Mouse (Mus musculus) liver (tissue): Measurements from ENCODE around the gene Abca13.
A peak's percentile ranks its signal among the peaks of the same experiment; 100 is the strongest.
"Not testable (repeated sequence)": the region's sequence is repeated elsewhere in the genome, so short reads cannot be mapped to it uniquely, and the experiment has no call there.

Experiments
- DNase-seq: peaks from one replicate; pipeline ENCODE4 v3.0.0-alpha.2; 2020; ENCODE audit warnings: mixed read lengths

Gene Abca13

DNA sequence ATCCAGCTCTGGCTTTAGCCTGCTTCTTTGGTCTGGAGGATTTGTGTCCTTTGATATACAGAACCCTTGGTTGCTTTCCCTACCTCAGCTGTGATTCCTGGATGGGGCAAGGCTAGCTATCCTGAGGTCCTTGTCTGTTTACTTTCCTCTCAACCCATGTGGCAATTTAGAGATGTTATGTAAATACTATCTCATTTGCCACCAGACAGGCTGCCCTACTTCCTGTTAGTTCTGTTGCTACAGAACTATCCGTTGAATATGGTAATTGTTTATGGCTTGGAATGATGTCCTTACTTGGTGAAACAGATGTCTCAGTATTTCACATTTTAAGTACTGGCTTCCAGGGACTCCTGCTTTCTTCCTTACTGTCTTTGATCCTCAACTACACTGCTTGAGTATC lies 107.9 kb downstream of the Abca13 start:
- no peak for DNase-seq

DNA sequence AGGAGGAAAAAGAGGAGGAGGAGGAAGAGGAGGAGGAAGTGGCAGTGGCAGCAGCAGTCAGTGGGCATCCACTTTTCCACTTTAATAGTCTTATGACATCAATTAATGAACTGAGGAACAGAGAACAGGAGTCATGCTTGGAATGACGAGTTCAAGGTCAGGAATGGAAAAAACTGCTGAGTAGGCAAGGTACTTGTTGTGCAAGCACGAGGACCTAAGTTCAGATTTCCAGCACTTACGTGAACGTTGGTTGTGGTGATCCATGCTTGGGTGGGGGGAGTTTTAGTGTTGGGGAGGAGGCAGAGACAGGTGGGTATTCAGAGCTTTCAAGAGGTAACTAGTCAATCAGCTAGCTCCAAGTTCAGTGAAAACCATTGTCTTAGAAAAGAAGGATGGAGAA lies 113.7 kb downstream of the Abca13 start:
- DNase-seq, result no peak

DNA sequence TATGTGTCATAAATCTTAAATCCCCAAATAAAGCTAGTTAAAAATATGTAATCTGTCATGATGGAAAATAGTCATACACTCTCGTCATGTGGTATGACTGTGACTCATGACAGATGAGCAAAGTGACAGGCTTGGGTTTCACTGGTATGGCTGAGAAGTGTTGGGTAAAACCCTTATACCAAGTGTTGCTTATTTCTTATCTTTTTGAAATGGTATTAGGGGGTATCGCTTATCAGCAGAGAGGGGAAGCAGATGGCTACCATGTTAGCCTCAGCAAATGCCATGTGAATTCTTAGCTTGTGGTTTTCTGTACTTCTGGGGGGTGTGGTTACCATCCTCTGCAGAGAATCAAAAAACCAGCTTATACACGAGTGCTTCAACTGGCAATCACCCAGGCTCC lies 124.8 kb downstream of the Abca13 start:
- DNase-seq, result no peak

DNA sequence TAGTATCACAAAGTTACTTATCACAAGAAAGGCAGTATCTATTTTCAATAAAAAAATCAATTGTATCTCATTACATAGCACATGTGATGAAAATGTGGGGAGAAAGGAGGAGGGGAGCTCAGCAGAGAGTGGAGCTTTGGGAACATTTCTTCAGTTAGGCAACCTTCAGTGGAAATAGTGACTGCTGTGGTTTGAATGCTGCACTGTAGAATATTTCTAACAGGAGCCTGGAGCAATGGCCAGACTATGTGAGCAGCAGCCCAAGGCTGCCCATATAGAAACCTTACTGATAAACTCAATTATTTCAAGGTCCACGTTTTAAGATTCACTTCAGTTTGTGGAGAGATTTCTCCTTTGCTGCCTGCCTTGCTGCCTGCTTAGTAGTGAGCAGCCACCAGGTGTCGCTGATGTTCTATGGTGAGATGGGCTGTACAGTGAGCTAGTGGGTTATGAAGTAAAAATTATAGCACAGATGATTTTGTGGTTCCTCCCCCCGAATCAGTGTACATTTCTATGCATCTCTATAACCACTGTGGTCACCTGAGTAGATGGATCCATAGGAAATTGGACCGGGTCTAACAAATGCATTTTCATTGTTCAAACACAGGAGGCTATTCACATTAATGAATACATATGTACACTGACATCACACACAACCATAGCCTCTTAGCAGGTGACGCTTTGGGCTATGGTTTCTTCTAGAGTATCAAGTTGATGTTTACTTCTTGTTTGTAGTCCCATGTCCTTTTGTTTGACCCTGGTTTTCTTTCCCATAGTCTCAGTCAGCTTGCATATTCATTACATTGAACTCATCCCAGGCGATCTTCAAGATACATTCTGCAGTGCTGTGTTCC lies 125.6 kb downstream of the Abca13 start:
- DNase-seq, result peak; percentile 61

DNA sequence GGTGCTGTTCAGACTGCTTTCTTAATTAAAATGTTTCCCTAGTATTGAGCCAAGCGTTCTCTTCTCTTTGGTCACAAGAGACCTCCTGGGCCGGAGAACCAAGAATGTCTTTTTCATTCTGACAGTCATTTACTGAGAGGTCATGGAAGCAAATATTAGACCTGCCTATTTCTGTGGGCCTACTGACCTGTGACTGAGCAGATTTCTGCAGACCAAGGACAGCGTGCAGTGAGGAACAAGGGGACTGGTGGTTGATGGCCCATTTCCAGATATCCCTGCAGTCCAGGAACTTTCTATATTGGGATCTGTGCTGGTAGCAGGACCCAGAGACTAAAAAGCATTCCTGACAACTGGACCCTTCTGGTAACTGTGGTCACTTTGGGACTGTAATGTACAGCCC lies 146.4 kb downstream of the Abca13 start:
- no peak for DNase-seq

DNA sequence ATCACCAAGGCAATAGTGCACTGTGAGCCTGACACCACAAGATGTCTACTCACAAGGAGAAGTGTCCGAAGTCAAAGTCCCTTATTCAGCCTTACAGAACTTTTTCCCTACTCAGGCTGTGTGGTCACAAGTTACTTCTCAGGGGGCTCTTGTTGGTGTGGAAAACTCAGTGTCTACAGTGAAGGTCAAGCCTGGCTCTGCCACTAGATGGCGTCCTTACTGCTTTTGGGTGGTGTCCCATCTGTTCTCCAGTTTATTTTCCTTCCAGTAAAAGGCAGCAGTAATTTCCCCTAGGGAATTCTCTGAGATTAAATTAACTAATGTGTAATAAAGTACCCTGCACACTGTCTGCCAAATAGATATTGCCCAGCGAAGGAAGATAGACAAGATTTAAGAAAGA lies 156.0 kb downstream of the Abca13 start:
- DNase-seq, result peak; percentile 7

DNA sequence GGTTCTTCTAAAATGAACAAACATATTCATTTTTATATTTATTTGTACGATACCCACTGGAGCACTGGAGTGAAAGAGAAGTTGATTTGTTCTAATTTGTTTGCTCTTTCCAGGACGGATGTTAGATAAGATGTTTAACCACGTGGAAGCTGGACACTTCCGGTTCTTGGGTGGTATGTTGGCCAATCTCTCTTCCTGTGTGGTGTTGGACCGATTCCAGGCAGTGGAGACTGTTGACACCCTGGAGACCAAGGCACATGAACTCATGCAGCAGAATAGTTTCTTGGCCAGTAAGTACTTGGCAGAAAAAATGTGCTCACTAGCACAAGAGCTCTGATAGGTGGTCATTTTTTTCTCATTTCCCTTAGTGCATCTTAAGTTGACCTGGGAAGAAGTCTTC lies 181.4 kb downstream of the Abca13 start:
- peak; percentile 4 for DNase-seq

DNA sequence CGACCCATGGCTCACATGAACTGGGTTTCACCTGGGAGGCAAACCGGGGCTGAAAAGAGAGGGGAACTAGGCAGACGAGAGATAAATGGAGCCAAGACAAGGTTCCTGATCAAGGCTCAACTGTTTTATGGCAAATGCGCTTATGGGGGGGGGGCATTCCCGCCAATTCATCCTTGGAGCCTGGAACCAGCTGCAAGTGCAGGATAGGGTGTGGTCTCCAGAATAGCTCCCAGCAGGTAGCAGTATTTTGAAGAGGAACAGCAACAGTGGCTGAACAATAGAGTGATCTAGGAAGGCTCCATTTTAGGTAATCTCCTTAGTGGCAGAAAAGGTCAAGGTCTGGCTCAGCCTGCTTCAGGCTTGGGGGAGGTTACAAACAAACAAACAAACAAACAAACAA lies 182.7 kb downstream of the Abca13 start:
- not testable (repeated sequence) for DNase-seq

DNA sequence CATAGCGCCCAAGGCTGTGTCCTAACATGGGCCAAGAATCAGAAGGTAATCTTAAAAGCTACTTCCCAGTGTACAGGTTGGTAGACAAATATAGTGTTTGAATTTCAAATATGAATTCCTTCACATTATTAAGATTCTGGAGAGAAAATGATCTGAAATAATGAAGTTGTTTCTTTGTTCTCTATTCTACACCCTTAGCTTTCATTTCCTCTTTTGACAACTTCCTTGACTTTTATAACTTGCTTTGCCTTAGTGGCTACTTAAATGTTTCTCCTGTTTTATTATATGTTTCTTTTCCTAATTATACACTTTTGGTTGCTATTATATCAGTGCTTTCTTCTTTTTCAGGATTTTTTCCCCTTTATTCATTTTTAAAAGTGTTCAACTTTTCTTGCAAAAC lies 196.8 kb downstream of the Abca13 start:
- no peak for DNase-seq

DNA sequence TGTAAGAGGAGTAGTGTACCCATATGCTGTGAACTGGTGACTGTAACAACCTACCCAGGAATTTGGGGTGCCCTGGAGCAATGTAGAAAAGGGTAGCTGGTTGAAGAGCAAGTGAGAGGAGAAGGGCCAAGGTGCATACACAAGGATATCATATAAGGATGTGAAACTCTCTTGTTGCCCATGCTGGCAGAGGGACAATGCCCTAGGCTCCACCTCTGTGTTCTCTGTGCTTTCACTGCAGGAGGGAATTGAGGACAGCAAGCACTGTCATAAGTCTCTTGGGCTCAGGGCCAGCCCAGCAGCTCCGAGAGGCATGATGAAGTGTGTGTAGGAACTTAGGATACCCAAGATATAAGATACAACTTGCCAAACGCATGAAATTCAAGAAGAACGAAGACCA lies 225.2 kb downstream of the Abca13 start:
- no peak for DNase-seq

DNA sequence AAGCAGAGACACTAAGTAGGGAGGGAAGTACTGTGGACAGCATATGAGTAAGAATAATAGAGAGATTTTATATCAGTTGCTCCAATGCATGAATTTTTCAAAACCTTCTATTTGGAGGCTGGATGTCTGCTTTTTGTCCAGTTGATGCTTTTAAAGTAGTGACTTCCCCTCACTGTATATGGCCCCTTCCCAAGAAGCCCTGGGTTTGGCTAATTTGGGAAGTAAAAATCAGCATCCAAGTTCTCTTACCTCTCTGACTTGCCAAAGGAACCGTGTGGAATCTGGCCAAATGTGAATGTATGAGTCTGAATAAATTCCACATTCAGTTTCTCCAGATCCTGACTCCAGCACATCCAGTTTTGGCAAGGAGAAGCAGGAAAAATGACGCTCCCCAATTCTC lies 228.5 kb downstream of the Abca13 start:
- DNase-seq, result no peak

DNA sequence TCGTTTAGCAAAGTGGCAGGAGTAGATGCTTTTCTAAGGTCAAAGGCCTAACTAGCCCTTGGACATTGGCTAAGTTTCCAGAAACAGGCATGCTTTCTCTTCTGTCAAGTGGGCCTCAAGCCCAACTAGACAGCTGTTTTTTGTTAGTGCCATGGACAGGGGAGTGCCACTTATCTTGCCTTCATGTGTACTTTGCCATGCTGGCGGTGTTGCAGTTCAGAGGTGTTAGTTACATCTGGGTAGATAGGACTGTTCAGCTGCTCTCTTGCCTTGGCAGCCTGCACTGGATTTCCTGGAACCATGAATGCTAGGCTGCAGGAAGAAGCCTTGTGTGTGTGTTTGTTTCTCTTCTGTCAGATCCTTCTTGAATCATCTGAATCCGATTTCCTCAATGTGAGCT lies 235.7 kb downstream of the Abca13 start:
- DNase-seq, result no peak

DNA sequence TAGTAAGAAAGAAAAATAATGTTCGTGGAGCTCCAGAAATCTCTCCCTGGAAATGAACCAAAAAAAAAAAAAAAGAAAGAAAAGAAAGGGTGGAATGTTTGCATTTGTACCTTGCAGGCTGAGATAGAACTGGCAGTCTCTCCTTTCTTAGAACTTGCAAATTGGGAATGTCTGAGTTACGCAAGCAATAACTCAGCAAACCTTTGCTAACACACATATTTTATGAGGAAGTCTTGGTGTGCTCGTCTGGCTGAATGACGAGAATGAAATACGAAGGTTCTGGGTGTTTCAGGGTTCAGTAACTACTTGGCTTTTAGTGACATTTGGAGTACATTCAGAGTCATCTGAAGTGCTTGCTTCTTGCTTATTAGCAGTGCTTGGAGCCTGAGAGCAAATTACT lies 241.1 kb downstream of the Abca13 start:
- no peak for DNase-seq

DNA sequence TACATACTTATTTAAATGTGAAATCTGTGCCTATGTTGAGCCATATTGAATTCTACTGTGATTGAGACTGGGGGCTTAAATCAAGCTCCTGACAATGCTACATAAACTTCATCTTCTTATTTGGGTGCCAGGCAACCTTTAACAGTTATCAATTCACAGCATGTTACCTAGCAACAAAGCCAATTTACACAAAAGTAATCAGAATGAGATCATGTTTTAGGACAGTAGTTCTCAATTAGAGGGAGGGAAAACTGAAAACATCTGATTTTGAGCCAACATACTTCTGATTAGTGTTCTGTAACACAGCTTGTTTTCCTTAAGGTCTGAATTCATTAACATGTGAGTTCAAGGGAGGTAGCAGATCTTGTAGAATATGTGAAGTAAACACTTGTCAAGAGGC lies 244.9 kb downstream of the Abca13 start:
- DNase-seq, result no peak

DNA sequence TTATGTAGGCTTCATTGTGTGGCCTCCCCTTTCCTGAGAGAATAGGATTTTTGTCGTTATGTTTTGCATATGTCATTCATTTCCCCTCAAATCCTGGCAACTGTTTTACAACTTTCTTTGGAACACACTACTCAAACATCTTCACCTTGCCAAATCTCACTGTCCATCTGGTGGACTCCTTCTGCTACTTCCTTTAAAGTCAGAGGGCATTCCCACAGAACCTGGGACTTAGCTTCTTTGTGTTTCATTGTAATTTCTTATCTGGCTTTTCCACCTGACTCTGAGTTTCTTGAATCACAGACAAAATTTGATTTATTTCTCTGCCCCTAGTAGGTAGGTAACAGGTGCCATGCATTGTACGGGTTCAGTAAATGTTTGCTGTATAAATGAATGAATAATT lies 248.0 kb downstream of the Abca13 start:
- no peak for DNase-seq

DNA sequence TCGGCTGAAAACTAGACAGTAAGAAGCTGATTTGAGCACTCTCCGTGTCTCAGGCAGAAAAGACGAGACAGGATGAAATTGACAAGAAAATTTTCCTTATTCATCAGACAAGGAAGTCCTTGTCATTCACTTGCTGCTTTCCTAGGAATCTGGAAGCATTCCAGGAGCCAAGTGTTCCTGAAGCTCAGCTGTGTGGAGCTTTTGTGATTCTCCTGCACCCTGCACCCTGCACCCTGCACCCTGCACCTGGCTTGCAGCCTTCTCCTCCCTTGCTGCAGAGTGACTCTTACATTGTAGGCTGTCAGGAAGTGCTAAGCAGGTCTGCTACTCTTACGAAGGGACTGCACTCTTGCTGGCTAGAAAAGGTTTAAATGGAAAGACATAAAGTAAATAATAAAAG lies 249.4 kb downstream of the Abca13 start:
- DNase-seq, result no peak

DNA sequence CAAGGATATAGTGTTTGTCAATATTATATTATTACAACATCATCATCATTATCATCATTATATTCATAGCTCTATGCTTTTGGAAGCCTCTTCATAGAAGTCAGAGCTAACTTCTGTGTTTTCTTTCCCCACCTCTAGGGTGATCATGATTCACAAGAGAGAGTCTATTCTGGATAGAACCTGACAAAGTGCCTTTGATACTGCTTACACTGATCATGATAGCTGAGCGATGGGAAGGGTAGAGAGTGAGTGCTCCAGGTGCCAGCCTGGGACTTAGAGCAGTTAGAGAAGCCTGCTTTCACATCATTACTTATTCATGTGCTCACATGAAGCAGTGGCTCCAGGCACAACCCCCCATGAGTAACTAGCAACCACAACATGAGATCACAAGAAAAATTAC lies 280.7 kb downstream of the Abca13 start:
- no peak for DNase-seq

DNA sequence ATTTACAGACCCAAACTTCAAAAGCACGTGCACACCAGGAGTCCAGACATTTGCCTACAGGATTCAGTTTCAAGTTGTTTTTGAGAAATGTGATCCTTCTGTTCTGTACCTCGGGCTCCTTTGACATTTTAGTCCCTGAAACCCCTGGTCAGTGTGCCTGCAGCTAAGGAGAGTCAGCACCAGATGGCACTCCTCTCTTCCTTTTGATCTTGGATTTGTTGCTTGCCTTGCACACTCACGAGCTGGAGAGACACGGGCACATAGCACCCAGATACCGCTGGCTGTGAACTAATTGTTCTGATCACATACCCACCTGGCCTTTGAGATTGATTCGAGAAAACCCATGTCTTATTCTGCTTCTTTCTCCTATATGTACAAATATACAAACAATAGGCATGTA lies 289.8 kb downstream of the Abca13 start:
- no peak for DNase-seq

DNA sequence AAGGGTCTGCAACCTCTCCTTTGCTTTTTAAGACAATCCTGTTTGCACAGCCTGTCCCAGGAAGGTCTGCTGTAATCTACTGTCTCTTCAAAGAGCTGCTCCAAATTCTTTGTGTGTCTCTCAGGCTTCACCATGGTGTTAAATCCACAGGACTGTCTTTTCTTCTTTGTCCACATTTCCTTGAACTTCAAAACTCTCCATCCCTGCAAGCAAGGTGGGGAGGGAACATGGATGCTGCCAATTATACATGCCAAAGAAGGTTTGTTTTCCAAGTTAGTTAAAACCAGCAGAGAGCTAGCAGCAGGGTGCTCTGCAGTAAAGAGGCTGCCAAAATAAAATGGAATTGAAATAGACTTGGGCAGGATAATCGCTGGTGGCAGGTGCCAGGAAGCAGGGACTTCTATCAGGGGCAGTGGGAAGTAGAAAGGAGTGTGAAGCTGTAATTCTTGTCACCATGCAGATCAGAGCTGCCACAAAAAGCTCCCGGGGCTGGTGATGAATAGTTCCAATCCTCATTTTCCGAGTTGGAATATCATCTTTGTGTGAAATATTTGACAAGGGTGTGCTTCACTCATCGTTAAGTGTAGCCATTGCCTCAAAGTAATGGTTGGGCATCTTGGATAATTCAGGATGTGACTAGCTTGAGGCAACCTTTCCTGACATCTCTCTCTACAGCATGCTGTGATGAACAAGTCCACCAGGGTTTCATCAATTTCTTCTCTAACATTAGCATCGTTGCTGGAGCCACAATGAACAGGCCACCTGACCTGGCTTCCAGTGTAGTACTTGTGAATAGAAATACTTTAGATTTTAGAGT lies 308.8 kb downstream of the Abca13 start:
- no peak for DNase-seq

DNA sequence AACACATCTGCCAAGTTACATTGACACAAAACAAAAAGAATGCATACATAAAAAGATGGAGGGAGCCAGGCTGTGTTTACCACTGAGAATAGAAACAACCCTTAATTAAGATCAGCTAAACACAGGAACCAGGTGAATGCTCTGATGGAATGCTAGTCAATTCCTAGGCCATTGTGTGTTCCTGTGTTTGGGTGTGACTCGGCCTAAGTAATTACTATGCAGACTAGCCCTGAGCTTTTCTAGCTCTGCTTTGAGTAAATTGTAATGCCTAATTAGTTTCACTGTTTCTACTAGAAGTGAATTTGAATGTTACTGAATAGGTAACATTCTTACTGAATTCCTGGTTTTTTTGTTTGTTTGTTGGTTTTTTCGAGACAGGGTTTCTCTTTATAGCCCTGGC lies 323.2 kb downstream of the Abca13 start:
- not testable (repeated sequence) for DNase-seq

DNA sequence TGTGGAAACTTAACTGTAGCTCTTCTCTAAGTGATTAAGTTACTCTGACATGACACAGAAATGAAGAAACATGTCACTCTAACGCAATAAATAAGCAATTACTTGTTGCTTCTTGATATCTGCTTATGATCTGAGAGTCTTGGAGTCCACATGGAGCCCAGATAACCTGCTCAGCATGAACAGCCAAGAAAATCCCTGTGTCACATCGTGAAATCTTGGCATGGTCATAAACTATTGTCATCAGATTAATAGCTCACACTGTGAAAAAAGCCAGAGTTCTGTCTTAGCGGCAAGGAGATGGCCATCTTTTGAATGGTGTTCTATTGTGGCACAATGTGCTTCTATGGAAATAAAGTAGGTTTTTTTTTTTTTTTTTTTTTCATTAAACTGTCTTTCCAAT lies 336.8 kb downstream of the Abca13 start:
- no peak for DNase-seq

DNA sequence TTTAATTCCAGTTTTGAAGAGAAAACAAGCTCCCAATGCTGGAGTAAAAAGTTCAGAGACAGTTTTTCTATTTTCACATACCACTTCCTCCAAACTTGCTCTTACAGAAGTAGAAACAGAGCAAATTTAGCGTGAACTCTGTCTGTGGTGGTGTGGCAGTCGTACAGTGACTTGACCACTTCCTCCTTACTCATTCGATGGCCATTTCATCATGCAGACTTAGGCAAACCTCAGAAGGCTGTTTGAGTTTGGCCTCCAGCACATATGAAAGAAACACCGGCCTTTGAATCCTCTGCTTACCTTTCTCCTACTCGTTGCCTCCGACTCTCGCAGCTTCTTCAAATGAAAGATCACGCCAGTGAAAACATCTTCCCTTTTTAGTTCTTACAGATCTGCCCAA lies 340.0 kb downstream of the Abca13 start:
- peak; percentile 3 for DNase-seq

DNA sequence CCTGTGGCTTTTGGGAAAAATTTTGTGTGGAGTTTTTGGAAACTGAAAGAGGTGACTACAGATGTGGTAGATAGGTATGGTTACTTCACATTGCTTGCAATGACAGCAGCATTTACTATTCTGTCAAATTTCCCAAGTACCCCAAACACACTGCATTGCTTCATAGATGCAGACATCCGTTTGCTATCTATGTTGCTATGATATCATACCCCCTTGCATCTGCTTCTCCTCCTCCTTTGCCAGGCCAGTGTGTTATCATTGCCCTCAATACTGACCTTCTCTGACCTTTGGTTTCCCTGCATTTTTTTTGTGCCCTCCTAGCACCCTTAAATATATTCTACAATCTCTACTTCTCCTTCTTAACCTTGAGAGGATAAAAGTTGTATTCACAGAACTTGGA lies 341.4 kb downstream of the Abca13 start:
- no peak for DNase-seq

DNA sequence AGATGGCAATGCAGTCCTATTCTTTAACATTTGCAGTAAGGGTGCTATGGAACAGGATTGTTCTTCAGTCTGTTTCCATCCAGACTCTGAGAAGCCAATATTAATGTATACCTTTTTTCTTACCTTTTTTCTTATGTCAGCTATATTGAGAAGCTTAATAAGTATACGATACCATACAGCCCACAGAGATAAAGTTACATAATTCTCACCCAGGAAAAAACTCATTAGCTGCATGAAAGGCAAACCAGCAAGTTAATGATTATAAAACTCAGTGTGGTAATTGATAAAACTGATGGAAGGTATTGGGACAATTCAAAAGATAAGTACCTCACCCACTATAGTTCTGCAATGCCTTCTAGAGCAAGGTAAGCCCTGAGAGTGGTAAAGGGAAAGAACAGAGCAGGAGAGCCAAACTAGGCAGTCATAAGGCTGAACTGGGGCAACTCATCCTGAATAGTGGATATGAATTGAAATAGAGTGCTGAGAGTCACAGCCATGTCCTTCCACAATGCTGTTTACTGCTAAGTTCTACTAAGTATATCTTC lies 342.0 kb downstream of the Abca13 start:
- no peak for DNase-seq
